Mouse (Mus musculus) embryonic fibroblast, embryonic 13.5 days (primary cell): ENCODE measurements around the gene Sp3. TPM values are rescaled to one million over a fixed set of nuclear protein-coding genes. Genes with fewer than 3 reads are reported as not detected.
A peak's percentile ranks its signal among the peaks of the same experiment; 100 is the strongest.
"Not testable (repeated sequence)": the region's sequence is repeated elsewhere in the genome, so short reads cannot be mapped to it uniquely, and the experiment has no call there.

Experiments used
- H3K27ac ChIP-seq: 2 replicates; pipeline ENCODE4 v1.5.1; 2012; ENCODE audit warnings: low read length, control low read depth, inconsistent platforms; ENCODE audit not compliant: insufficient read depth
- H3K4me1 ChIP-seq: 2 replicates; pipeline ENCODE4 v1.6.1; 2011; ENCODE audit warnings: low read length; ENCODE audit not compliant: control insufficient read depth, insufficient read depth
- H3K4me3 ChIP-seq: 2 replicates; pipeline ENCODE4 v1.5.1; 2011; ENCODE audit warnings: mild to moderate bottlenecking, control low read depth, low read length; ENCODE audit not compliant: insufficient read depth
- CTCF ChIP-seq: IDR thresholded peaks from 2 replicates; pipeline ENCODE4 v1.5.1; 2011; ENCODE audit warnings: mild to moderate bottlenecking, control low read depth, low read length, moderate library complexity, borderline replicate concordance; ENCODE audit not compliant: insufficient read depth
- POLR2A ChIP-seq: IDR thresholded peaks from 2 replicates; pipeline ENCODE4 v1.6.1; 2011; ENCODE audit warnings: low read depth, mild to moderate bottlenecking, control low read depth, low read length, moderate library complexity
- polyA plus RNA-seq: library from polyadenylated mRNA; stranded (reverse); fragments of >200 nt; gene quantifications from 2 replicates; pipeline ENCODE4 v1.2.4, GENCODE M21; 2011; ENCODE audit warnings: low read depth; ENCODE audit not compliant: missing spikeins, insufficient read length

The Sp3 gene
- 76.5 and 92.7 TPM in 2 replicates for polyA plus RNA-seq

GRCm38 (mm10) chr2:72980337-72981074 lies at the start of gene Sp3:
TSS of gene Sp3 (minus strand) at chr2:72980446.
- Histone ChIP-seq H3K27ac (peak within 1 kb of the TSS; percentile 100), H3K4me1 (peaks cover 7% of the 10 kb centered on the region), H3K4me3 (peak within 1 kb of the TSS; percentile 63)
- peak; percentile 84 for TF ChIP-seq POLR2A
- no peak for TF ChIP-seq CTCF

- no peak overlapping the region for H3K4me3 ChIP-seq
- H3K27ac ChIP-seq, result no peak overlapping the region
- TF ChIP-seq POLR2A, result no peak
- no peak for TF ChIP-seq CTCF
- H3K4me1 ChIP-seq, result no peaks in the 10 kb centered on the region
Measured at GRCm38 (mm10) chr2:73029846-73030245, 49.6 kb upstream of the Sp3 start.

GRCm38 (mm10) chr2:73028019-73028418 lies 47.8 kb upstream of the Sp3 start:
- no peak for TF ChIP-seq CTCF
- no peak for TF ChIP-seq POLR2A
- Histone ChIP-seq H3K4me1 (no peaks in the 10 kb centered on the region), H3K4me3 (no peak overlapping the region), H3K27ac (no peak overlapping the region)

GRCm38 (mm10) chr2:73027126-73027525 lies 46.9 kb upstream of the Sp3 start:
- H3K27ac ChIP-seq, result no peak overlapping the region
- H3K4me1 ChIP-seq, result no peaks in the 10 kb centered on the region
- no peak for TF ChIP-seq CTCF
- TF ChIP-seq POLR2A, result no peak
- H3K4me3 ChIP-seq, result no peak overlapping the region

- TF ChIP-seq CTCF (no peak), POLR2A (no peak)
- Histone ChIP-seq H3K27ac (no peak overlapping the region), H3K4me1 (no peaks in the 10 kb centered on the region), H3K4me3 (no peak overlapping the region)
Measured at GRCm38 (mm10) chr2:73023803-73024202, 43.6 kb upstream of the Sp3 start.

GRCm38 (mm10) chr2:73021046-73021445 lies 40.8 kb upstream of the Sp3 start:
- no peak for TF ChIP-seq POLR2A
- no peaks in the 10 kb centered on the region for H3K4me1 ChIP-seq

GRCm38 (mm10) chr2:73019371-73020146 lies 39.3 kb upstream of the Sp3 start:
- no peaks in the 10 kb centered on the region for H3K4me1 ChIP-seq
- TF ChIP-seq CTCF (no peak), POLR2A (no peak)
- H3K4me3 ChIP-seq, result no peak overlapping the region
- no peak overlapping the region for H3K27ac ChIP-seq

More at GRCm38 (mm10) chr2:73021046-73021445, 40.8 kb upstream of the Sp3 start:
- Histone ChIP-seq H3K4me3 (no peak overlapping the region), H3K27ac (no peak overlapping the region)

GRCm38 (mm10) chr2:73014063-73014462 lies 33.8 kb upstream of the Sp3 start:
- H3K4me1 ChIP-seq, H3K4me3 ChIP-seq, H3K27ac ChIP-seq: not testable (repeated sequence)

- no peaks in the 10 kb centered on the region for H3K4me1 ChIP-seq
- H3K27ac ChIP-seq, result no peak overlapping the region
- H3K4me3 ChIP-seq, result no peak overlapping the region
- no peak for TF ChIP-seq CTCF
- no peak for TF ChIP-seq POLR2A
Measured at GRCm38 (mm10) chr2:73012636-73013035, 32.4 kb upstream of the Sp3 start.

- TF ChIP-seq POLR2A, result no peak
- TF ChIP-seq CTCF, result no peak
- no peak overlapping the region for H3K27ac ChIP-seq
- no peak overlapping the region for H3K4me3 ChIP-seq
- H3K4me1 ChIP-seq, result peaks cover 10% of the 10 kb centered on the region
Measured at GRCm38 (mm10) chr2:73007472-73007871, 27.2 kb upstream of the Sp3 start.
